Comparison of ENCODE assay signal across 12 mouse cellular contexts in genomic region chr16:96727836-96728774, GRCm38 (mm10).
DNase-seq lines count a peak whose midpoint lies in the region; ATAC-seq lines count a peak whose summit lies in the region.
"Had no signal": no experiment of that assay in that cellular context is flagged by ENCODE, and none has a peak within 500 bp of the region (broad histone marks: within the 10 kb centered on the region; RNA-seq: fewer than 3 reads in every experiment).

No protein-coding gene starts in this region.

- peaks cover 27% of the 10 kb centered on the region for H3K4me1 ChIP-seq in forebrain, embryonic 15.5 days
- peaks cover 25% of the 10 kb centered on the region for H3K4me1 ChIP-seq in forebrain, embryonic 13.5 days
- peaks cover 38% of the 10 kb centered on the region for H3K4me1 ChIP-seq in hindbrain, embryonic 15.5 days (replicated peaks)
- peaks cover 34% of the 10 kb centered on the region for H3K4me1 ChIP-seq in neural tube, embryonic 13.5 days (replicated peaks)

- ATAC-seq in forebrain, embryonic 15.5 days (replicated peaks) = no peak; the same call in 1 of the 2 replicates
- no peak for ATAC-seq in forebrain, embryonic 13.5 days
- ATAC-seq in hindbrain, embryonic 15.5 days (ENCODE audit: low FRiP score, low read depth) = no peak
- ATAC-seq in neural tube, embryonic 13.5 days (ENCODE audit: low read depth) = peak; percentile 36
- no peak for ATAC-seq in activated CD4-positive, CD25-positive, alpha-beta regulatory T cell, adult 4 months

- H3K4me3 ChIP-seq in forebrain, embryonic 15.5 days = no peak overlapping the region
- no peak overlapping the region for H3K4me3 ChIP-seq in forebrain, embryonic 13.5 days
- no peak overlapping the region for H3K4me3 ChIP-seq in hindbrain, embryonic 15.5 days
- H3K4me3 ChIP-seq in neural tube, embryonic 13.5 days = no peak overlapping the region
- H3K4me3 ChIP-seq: erythroblast, embryonic 14.5 days; limb, embryonic 12.5 days had no signal

- no peaks in the 10 kb centered on the region for H3K9me3 ChIP-seq in forebrain, embryonic 15.5 days
- H3K9me3 ChIP-seq in forebrain, embryonic 13.5 days (replicated peaks) = no peaks in the 10 kb centered on the region
- no peaks in the 10 kb centered on the region for H3K9me3 ChIP-seq in hindbrain, embryonic 15.5 days
- H3K9me3 ChIP-seq in neural tube, embryonic 13.5 days = no peaks in the 10 kb centered on the region
- H3K9me3 ChIP-seq: limb, embryonic 12.5 days had no signal

- H3K27me3 ChIP-seq in forebrain, embryonic 15.5 days = no peaks in the 10 kb centered on the region
- H3K27me3 ChIP-seq in forebrain, embryonic 13.5 days = peaks cover 8% of the 10 kb centered on the region; the same call in 1 of the 2 replicates
- no peaks in the 10 kb centered on the region for H3K27me3 ChIP-seq in hindbrain, embryonic 15.5 days
- H3K27me3 ChIP-seq in neural tube, embryonic 13.5 days = no peaks in the 10 kb centered on the region

- peak overlapping the region; percentile 9; the same call in 1 of the 2 replicates for H3K27ac ChIP-seq in forebrain, embryonic 15.5 days (replicated peaks)
- no peak overlapping the region for H3K27ac ChIP-seq in forebrain, embryonic 13.5 days
- H3K27ac ChIP-seq in hindbrain, embryonic 15.5 days (replicated peaks) = peak overlapping the region; percentile 46
- H3K27ac ChIP-seq in neural tube, embryonic 13.5 days (replicated peaks) = peak overlapping the region; percentile 61
- H3K27ac ChIP-seq: limb, embryonic 12.5 days had no signal

- peak; percentile 24 to 27 for DNase-seq in left cerebral cortex, postnatal 25 days (ENCODE audit: low spot score in 2 of 2)
- DNase-seq in left cerebral cortex, postnatal 4 days = no peak
- DNase-seq in thymus, postnatal 14 days = no peak
- DNase-seq: B cell, adult 2 months; kidney, postnatal 25 days had no signal

- no peak overlapping the region for H3K4me2 ChIP-seq in forebrain, embryonic 15.5 days (replicated peaks)
- H3K4me2 ChIP-seq in forebrain, embryonic 13.5 days = no peak overlapping the region
- no peak overlapping the region for H3K4me2 ChIP-seq in hindbrain, embryonic 15.5 days
- no peak overlapping the region for H3K4me2 ChIP-seq in neural tube, embryonic 13.5 days
- H3K4me2 ChIP-seq: limb, embryonic 12.5 days had no signal

- intact Hi-C loops in left cerebral cortex, postnatal 25 days (cut with DNase I) = no loop called here
- intact Hi-C loops in left cerebral cortex, postnatal 4 days (cut with DNase I) = no loop called here

- 58% methylated on average over 13 of the region's 13 CpGs for WGBS in forebrain, embryonic 15.5 days
- 61% methylated on average over 13 of the region's 13 CpGs for WGBS in forebrain, embryonic 13.5 days
- WGBS in hindbrain, embryonic 15.5 days = 51% methylated on average over 13 of the region's 13 CpGs
- 50% methylated on average over 13 of the region's 13 CpGs for WGBS in neural tube, embryonic 13.5 days

- H3K36me3 ChIP-seq in forebrain, embryonic 15.5 days = no peaks in the 10 kb centered on the region
- no peaks in the 10 kb centered on the region for H3K36me3 ChIP-seq in forebrain, embryonic 13.5 days (ENCODE audit: poor library complexity, severe bottlenecking)
- no peaks in the 10 kb centered on the region for H3K36me3 ChIP-seq in hindbrain, embryonic 15.5 days
- no peaks in the 10 kb centered on the region for H3K36me3 ChIP-seq in neural tube, embryonic 13.5 days
- H3K36me3 ChIP-seq: limb, embryonic 12.5 days had no signal

- H3K9ac ChIP-seq in forebrain, embryonic 15.5 days (replicated peaks) = no peak overlapping the region
- no peak overlapping the region for H3K9ac ChIP-seq in forebrain, embryonic 13.5 days
- no peak overlapping the region for H3K9ac ChIP-seq in hindbrain, embryonic 15.5 days
- H3K9ac ChIP-seq in neural tube, embryonic 13.5 days = no peak overlapping the region
- H3K9ac ChIP-seq: limb, embryonic 12.5 days had no signal

Comparison
In these comparisons a context has a peak if more than half of its experiments do, and no peak if none do; other contexts are left out.
1. DNase-seq: peak in left cerebral cortex, postnatal 25 days (2 of 2); none in left cerebral cortex, postnatal 4 days (single experiment) and thymus, postnatal 14 days (single experiment).